Mouse (Mus musculus) small intestine, adult 2 months (tissue): ENCODE measurements around the gene Elf1.
"Not testable (repeated sequence)": the region's sequence is repeated elsewhere in the genome, so short reads cannot be mapped to it uniquely, and the experiment has no call there.

Experiments used
- CTCF ChIP-seq: fragments of 200-500 bp; IDR thresholded peaks from 2 replicates; pipeline ENCODE4 v1.5.1; 2012; ENCODE audit warnings: low read depth, mild to moderate bottlenecking, control low read depth, inconsistent platforms, low read length, moderate library complexity, mixed read lengths; ENCODE audit not compliant: insufficient replicate concordance, insufficient read length; ENCODE audit errors: extremely low read depth
- POLR2A ChIP-seq: fragments of 200-500 bp; IDR thresholded peaks from 2 replicates; pipeline ENCODE4 v1.6.1; 2012; ENCODE audit warnings: low read depth, mild to moderate bottlenecking, control low read depth, inconsistent platforms, low read length, moderate library complexity

DNA sequence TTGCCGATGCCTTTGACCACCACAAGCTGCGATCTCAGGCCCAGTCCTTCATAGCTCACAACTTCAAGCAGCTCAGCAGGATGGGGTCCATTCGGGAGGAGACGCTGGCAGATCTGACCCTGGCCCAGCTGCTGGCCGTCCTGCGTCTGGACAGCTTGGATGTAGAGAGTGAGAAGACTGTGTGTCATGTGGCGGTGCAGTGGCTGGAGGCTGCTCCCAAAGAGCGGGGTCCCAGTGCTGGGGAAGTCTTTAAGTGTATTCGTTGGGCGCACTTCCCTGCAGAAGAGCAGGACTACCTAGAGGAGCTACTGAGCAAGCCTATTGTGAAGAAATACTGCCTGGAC, 28.4 kb upstream of the Elf1 start:
- TF ChIP-seq CTCF, POLR2A: not testable (repeated sequence)
